Mouse (Mus musculus): Measurements from ENCODE around the gene Bphl. TPM values are rescaled to one million over a fixed set of nuclear protein-coding genes. Genes with fewer than 3 reads are reported as not detected.

The Bphl gene
- total RNA-seq (2017), result 25.9 and 51.3 TPM in 2 replicates

DNA sequence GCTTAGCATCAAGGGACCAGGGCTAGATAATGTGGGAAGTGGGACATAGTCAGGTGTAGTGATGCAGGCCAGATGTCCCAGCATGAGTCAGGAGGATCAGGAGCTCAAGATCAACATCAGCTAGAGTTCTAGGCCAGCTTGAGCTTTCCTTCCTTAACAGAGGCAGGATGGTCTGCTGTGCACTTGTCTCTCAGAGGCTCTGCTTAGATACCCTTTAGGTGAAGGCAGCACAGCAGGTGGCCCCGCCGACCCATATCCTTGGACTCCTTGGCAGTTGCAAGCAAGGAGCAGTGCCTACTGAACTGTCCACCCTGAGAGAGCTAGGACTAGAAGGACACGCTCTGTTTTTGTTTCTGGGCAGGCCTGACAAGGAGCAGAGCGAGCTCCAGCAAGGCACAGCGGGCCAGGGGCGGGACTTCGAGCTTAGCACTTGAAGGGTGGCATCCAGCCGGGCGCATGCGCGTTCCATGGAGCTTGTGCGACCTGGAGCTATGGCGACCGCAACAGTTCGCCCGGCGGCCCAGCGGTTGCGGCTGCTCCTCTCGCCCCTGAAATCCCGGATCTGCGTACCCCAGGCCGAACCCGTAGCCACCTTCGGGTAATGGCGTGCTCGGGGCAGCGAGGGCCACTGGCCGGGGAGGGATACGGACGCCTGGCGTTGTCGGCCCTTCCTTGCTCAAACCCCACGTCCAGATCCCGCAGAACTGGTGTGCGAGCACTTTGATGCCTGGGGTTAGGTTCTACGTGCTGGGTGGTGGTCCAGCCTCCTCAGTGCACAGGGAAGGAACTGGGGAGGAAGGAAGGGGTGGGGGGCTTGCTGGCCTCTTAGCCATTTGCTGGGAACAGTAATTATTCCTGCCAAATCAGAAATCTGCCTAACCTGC lies at the start of gene Bphl:
Bphl (plus strand) TSS at position 426 of the 884 bp plus-strand sequence.
- peak; percentile 95 for ATAC-seq (replicated peaks; ENCODE audit: low read depth, poor library complexity, severe bottlenecking)

DNA sequence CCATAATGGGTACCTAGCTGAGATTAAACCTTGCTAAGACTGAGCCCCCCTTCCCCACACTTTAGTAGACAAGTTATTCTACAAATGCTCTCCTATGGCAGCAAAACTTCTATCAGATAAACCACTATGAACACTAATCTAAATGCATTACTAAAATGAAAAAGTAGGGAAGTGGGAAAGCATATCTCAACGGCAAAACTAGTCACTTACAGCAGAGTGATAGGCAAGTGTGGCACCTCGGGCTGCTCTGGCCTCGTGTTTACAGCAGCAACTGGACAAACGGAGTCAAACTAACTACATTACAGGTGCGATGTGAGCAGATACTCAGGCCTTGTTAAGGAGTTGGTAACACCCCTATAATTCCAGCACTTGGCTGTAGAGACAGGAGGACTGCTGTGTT lies 47.8 kb upstream of the Bphl start:
- ATAC-seq (replicated peaks; ENCODE audit: low read depth, poor library complexity, severe bottlenecking), result no peak

DNA sequence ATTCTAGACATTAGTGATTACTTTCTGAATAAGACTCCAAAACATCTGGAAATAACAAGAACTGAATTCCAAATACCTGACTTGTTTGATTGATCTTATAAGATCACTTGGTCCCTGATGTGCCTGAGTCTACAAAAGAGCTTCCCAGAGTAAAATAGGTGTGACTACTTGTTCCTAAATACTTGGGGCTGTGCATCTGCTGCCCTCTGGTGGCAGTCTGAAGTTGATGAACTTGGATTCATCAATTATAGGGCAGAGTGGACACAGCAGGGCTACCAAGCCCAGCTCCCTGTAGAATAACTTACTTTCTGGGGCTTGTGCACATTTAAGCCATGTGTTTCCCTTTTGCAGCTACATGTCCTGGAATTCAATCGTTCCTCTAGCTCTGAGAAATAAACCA lies 42.2 kb upstream of the Bphl start:
- peak; percentile 94 for ATAC-seq (replicated peaks; ENCODE audit: low read depth, poor library complexity, severe bottlenecking)

DNA sequence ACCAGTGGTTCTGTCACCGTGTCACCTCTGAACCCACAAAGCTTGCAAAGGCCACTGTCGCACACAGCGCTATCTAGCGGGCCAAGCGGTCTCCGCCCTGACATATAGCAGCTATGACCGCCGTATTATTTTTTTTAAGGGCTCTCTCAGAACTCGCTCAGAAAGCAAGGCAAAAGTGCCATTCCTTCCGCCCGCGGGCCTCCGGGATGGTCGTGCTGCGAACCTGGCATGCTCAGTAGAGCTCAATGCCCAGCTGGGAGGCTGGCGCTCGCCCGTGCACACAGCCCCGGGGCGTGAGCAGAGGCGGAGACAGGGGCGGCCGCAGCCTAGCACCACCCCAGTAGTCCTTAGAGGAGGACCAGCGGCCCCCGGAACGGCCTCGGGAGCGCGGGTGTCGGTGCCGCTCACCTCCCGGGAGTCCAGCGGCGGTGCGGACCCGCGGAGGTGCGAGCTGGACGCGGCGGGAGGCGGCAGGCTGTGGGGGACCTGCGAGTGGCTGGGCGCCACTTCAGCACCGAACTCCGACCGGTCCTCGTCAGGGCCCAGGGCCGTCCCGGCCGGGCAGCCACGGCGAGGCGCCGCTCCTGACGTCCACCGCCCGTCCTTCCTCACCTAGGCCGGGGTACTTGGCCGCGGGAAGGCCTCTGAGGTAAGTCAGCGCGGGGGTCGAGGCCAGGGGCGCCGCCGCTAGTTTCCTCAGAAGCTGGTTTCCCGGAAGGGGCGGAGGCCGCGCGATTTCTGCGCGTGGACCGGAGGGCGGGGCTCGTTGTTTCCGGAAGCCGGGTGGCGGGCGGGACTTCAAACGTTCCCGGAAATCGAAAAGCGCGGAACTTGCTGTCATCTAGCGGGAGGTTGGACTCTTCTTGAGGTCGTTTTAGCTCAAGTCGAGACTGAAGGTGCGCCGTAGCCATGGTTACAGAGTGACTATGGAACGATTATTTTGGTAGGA lies 35.1 kb upstream of the Bphl start, which contains the start of the genes Ripk1 and Serpinb6a:
Ripk1 (plus strand) TSS at position 306 of the 949 bp plus-strand sequence.
Serpinb6a (minus strand) TSS at position 737 of the 949 bp plus-strand sequence.
- peak; percentile 87 for ATAC-seq (replicated peaks; ENCODE audit: low read depth, poor library complexity, severe bottlenecking)

DNA sequence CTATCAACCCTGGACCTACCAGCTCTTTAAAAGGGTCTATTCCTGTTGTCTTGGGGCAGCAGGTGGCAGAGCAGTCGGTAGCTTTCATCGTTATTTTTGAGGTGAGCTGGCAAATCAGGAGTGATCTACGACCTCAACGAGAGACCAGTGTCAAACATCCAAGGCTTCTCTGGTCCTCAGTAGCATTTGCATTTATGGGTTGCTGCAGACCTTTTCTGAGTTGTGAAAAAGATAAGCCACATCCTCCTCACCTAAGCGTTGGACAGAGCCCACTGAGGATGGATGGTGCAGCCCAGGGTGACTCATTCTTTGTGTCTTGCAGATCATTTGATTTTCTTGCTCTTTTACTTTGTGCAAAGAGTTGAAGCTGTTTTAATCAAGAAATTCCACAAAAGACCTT lies 34.3 kb upstream of the Bphl start:
- ATAC-seq (replicated peaks; ENCODE audit: low read depth, poor library complexity, severe bottlenecking), result 0 out of 2 replicates have a peak, but pooled peaks have one; percentile 4

DNA sequence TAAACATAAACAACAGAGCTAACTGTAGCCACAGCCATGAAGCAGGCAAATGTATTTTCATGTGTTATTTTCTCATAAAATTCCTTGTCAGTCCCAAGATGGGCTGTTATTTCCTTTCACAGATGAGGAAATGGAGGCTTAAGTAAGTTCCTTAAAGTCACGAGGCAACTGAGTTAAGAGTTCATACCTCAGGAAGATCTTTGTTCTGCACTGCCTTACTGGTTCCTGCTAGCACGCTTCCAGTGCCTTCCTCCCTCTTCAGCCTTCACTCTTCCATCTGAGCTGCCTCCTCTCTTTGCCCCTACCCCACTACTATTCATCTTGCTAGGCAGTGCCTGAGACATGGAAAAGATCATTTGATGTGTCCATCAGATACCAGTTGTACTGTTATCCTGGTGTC lies 30.2 kb upstream of the Bphl start:
- ATAC-seq (replicated peaks; ENCODE audit: low read depth, poor library complexity, severe bottlenecking), result no peak

DNA sequence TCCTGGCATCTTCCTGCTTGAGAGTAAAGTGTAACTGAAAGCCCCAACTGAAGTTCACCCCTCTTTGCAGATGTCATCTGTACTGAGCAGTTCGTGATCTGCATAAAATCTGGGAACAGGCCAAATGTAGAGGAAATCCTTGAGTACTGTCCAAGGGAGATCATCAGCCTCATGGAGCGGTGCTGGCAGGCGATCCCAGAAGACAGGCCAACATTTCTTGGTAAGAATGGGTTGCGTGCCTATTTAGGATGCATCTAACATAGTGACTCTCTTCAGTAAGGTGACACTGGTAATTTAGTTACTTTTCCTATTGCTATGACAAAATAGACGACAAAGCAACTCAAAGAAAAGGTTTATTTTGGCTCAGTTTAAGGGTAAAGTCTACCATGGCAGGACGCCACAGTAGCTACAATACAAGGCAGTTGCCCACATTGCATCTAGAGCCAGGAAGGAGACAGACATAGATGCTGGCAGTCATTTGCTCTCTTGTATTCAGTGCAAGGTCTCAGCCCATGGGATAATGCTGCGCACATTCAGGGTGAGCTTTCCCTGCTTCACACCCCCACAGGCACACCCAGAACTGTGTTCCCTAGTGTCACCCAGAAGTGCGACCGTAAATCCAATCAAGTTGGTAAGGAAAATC lies 20.3 kb upstream of the Bphl start:
- no peak for ATAC-seq (replicated peaks; ENCODE audit: low read depth, poor library complexity, severe bottlenecking)

DNA sequence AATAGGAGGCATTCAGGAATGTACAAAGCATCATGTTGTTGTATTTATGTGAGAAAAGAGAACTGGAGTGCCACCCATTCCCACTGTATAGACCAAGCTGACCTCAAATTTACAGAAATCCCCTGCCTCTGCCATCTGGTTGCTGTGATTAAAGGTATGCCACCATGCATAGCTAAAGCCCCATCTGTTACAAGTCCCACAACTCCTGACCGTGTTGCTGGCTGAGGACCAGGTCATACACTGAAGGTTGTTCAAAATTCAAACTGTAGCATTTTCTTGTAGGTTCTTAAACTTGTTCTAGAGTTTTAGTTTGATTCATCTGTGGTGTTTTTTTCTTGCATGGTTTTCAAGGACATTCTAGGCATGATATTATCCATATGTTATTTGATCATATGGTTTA lies 18.9 kb upstream of the Bphl start:
- ATAC-seq (replicated peaks; ENCODE audit: low read depth, poor library complexity, severe bottlenecking), result no peak

DNA sequence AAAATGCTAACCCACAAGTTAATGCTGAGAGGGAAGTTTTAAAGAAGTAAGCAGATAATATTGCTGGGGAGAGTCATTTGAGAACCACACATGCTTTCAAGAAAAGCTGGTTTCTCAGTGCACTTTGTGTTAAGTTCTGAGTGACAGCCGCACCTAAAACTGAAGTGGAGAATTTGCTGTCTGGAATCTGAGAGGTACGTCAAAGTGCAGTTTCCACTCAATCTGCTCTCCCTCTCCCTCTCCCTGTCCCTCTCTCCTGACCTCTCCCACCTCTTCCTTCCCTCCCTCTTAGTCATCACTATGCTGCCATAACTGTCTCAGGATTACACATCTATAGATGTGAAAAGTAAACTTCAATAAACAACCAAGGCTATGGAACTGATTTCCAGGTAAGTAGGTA lies 15.4 kb upstream of the Bphl start:
- no peak for ATAC-seq (replicated peaks; ENCODE audit: low read depth, poor library complexity, severe bottlenecking)

DNA sequence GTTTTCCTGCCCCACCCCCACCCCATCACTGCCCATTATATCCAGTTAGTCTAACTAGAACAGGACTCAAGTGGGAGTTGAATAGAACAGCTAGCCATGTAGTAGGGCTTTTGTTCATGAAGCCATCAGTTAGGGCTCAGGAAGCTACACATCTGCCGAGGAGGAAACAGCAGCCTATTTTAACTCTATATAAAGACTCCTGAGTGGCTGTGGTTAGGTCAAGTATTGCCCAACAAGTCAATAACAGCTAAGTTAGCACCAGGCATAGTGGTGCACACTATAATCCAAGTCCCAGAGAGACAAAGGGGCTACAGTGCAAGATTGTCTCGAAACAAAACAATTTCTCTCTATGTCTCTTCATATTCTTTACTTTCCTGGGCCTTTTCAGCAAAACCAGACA lies 5.4 kb upstream of the Bphl start:
- peak; percentile 91 for ATAC-seq (replicated peaks; ENCODE audit: low read depth, poor library complexity, severe bottlenecking)

DNA sequence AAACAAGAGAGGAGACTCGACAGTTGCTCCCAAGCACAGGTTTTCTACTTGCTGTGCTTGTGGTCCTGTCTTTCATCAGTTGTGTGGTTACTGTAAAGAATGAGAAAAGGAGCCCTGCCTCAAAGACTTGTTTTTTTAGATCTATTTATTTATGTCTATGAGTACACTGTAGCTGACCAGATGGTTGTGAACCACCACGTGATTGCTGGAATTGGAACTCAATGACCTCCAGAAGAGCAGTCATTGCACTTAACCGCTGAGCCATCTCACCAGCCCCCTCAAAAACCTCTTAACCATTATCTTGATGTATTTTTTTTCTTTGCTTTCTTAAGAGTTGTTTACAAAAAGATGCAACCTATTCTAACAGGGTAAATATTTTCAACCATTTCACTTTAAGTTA lies 2.0 kb upstream of the Bphl start:
- ATAC-seq (replicated peaks; ENCODE audit: low read depth, poor library complexity, severe bottlenecking), result no peak

DNA sequence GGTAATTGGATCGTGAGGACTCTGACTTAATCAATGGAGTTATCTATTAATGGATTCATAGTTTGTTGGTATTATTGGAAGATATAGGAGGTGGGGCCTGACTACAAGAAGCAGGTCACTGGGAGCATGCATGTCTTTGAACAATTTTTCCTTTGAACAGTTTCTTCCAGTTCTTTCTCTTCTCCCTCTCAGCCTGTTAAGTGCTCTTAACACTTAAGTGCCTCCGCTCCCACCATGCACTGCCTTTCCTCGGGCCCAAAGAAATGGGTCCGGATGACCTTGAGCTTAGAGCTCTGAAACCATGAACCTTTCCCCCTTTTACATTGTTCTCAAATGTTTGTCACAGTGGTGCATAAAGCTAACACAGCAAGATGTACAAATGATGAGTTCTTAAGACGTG lies 671 bp upstream of the Bphl start:
- no peak for ATAC-seq (replicated peaks; ENCODE audit: low read depth, poor library complexity, severe bottlenecking)

DNA sequence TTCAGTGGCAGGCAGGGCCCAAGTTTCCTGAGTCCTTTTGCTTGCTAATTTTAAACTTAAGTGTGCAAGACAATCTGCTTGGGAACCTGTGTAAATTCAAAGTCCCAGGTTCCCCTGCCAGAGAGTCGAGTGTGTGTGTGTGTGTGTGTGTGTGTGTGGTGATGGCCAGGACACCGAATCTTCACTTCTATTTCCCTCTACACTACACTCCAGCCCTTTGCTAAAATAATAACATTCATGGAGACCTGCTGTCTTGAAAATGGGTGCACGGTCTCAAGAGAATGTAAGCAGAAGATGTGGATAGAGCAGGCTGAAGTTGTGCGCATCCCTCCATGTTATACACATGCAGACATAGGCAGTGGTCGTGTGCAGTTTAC lies 647 bp downstream of the Bphl start:
- 0 out of 2 replicates have a peak, but pooled peaks have one; percentile 5 for ATAC-seq (replicated peaks; ENCODE audit: low read depth, poor library complexity, severe bottlenecking)

DNA sequence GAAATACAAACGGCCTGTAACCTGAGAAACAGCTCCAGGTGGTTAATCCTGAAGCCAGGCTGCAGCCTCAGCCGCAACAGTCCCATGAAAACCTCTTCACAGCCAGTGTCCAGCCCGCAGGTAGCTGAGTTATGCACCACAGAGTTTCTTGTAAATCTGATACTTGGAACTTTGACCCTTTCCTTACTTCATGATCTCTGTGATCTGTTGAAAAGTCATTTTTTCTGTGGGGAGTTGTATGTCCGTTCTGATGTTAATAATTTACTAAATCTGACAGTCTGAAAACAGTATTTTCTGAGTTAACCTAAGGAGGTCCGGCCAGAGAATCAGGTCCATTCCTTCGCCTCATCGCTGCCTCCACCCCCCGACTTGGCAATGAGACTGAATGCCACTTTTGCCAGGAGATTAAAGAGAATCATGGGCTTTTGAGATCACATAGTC lies 1.5 kb downstream of the Bphl start:
- no peak for ATAC-seq (replicated peaks; ENCODE audit: low read depth, poor library complexity, severe bottlenecking)

DNA sequence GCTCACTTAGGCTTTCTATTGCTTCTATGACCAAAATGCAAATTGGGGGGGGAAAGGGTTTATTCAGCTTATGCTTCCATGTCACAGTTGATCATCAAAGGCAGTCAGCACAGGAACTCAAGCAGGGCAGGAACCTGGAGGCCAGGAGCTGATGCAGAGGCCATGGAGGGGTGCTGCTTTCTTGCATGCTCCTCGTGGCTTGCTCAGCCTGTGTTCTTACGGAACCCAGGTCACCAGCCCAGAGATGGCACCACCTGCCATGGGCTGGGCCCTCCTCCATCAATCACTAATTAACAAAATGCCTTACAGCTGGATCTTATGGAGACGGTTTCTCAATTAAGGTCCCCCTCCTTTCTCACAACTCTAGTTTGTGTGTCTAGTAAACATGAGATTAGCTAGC lies 2.7 kb downstream of the Bphl start:
- no peak for ATAC-seq (replicated peaks; ENCODE audit: low read depth, poor library complexity, severe bottlenecking)

DNA sequence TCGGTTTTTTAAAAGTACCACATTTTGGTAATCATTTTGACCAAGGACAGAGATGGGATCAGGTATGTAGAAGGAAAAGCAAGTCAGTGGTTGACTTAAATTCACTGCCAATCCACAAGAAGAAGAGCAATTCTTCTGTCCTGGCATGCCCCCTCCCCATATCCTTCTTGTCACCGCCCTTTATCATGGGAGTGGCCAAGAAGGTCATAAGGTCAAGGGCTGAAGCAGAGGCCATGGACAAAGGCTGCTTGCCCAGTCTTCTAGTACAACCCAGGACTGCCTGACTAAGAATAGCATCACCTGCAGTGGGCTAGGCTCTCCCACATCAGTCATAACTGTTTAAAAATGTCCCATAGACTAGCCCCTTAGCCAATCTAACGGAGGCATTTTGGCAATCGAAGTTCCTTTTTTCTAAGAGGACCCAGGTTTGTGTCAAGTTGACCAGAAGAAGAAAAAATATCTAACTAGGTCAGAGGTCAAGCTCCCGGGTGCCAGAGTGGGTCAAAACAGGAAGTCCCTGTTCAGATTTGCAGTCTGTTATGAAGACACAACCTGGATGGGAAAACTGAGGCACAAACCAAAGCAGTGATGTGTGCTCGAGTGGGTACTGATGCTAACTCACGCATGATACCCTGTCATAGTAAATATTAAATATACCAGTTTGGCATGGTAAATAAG lies 6.5 kb downstream of the Bphl start:
- no peak for ATAC-seq (replicated peaks; ENCODE audit: low read depth, poor library complexity, severe bottlenecking)

DNA sequence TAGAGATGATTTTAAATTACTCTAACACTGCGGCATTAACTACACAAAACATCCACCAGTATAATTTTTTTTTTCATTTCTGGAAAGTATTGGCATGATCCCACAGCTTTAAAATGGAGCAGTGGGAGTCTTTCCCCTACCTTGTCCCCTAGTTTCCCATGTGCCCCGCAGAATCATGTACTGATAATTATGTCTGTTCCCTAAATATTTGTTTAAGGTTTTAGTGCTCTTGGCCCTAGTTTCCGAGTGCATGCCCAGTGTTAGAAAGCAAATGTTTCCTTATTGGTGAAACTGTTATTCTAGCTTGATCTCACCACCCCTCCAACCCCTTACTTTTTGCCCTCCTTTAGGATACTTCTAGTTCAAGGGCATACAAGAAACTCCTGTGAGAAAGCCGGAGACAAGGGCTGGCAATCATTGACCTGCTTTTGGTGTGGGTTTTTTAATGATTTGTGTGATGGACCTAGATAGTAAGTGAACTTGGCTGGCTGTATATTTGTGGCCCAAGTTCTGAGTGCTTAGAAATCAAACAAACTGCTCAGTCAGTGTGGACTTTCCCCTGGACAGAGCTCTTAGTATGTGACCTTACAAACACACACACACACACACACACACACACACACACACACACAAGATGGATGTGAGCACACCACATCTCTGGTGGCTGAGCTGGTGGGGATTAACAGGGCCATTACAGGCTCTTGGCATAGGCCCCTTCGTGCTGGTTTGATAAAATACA lies 8.3 kb downstream of the Bphl start:
- no peak for ATAC-seq (replicated peaks; ENCODE audit: low read depth, poor library complexity, severe bottlenecking)

DNA sequence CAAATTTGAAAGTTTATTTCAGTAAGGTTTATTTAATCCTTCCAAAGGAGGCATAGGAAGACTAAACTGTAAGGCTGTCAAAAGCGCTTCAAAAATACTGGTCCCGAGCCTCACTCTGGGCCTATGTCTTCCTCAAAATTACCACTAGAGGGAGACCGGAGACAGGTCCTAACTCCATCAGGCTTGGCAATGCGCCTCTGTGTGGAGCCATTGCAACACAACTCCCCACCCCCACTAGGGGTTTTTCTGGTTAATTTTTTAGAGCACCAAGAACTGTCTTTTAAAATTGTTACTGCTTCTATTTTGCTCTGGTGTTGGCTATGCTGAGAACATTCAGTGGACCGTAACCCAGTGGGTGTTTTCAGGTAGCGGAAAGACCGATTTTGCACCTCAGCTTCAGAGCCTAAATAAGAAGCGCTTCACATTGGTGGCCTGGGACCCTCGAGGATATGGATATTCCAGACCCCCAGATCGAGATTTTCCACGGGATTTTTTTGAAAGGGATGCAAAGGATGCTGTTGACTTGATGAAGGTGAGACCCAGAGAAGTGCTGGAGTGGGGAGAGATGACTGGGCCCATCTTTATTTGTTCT lies 9.1 kb downstream of the Bphl start:
- peak; percentile 98 for ATAC-seq (replicated peaks; ENCODE audit: low read depth, poor library complexity, severe bottlenecking)

DNA sequence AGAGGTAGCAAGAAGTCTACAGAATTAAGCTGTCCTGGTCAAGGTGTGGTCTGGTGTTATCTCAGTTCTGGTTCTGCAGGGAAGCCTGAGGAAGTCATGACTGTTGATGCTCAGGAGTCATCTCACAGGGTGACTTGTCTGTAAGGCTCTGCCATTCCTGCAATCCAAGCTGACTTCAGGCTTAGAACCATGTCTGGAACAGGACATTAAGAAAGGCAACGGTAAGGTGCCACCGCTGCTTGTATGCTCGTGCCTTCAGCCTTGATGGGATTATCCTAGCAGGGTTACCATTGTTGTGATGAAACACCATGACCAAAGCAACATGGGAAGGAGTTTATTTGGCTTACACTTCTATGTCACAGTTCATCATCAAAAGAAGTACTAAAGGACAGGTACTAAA lies 10.1 kb downstream of the Bphl start:
- no peak for ATAC-seq (replicated peaks; ENCODE audit: low read depth, poor library complexity, severe bottlenecking)

Measured in common myeloid progenitor, adult 5-6 weeks (primary cell).